Mouse (Mus musculus) liver, embryonic 15.5 days (tissue): ENCODE measurements around the gene Ddx25. TPM values are rescaled to one million over a fixed set of nuclear protein-coding genes. Genes with fewer than 3 reads are reported as not detected.

Experiments
- ATAC-seq: fragments of 200-750 bp; cut with Nextera tagmentation; 2 replicates; pipeline ENCODE4 v1.8.0; 2017; ENCODE audit warnings: moderate number of reproducible peaks, mild to moderate bottlenecking, moderate library complexity; ENCODE audit not compliant: insufficient read depth
- H3K27ac ChIP-seq: fragments of 300-500 bp; sonication (generic); replicated peaks from 2 replicates; pipeline ENCODE4 v1.5.1; 2015; ENCODE audit warnings: mild to moderate bottlenecking, inconsistent platforms
- H3K27me3 ChIP-seq: fragments of 300-500 bp; sonication (generic); 2 replicates; pipeline ENCODE4 v1.6.1; 2015; ENCODE audit warnings: mild to moderate bottlenecking, inconsistent platforms
- H3K36me3 ChIP-seq: fragments of 300-500 bp; sonication (generic); replicated peaks from 2 replicates; pipeline ENCODE4 v1.6.1; 2015; ENCODE audit warnings: moderate library complexity, mild to moderate bottlenecking, inconsistent platforms
- H3K4me1 ChIP-seq: fragments of 300-500 bp; sonication (generic); replicated peaks from 2 replicates; pipeline ENCODE4 v1.6.1; 2015; ENCODE audit warnings: inconsistent platforms
- H3K4me2 ChIP-seq: fragments of 300-500 bp; sonication (generic); 2 replicates; pipeline ENCODE4 v1.6.1; 2015; ENCODE audit warnings: moderate library complexity, mild to moderate bottlenecking, inconsistent platforms
- H3K4me3 ChIP-seq: fragments of 300-500 bp; sonication (generic); replicated peaks from 2 replicates; pipeline ENCODE4 v1.5.1; 2015; ENCODE audit warnings: mild to moderate bottlenecking, inconsistent platforms
- H3K9ac ChIP-seq: fragments of 300-500 bp; sonication (generic); 2 replicates; pipeline ENCODE4 v1.6.1; 2015; ENCODE audit warnings: moderate library complexity, mild to moderate bottlenecking, inconsistent platforms
- H3K9me3 ChIP-seq: fragments of 300-500 bp; sonication (generic); replicated peaks from 2 replicates; pipeline ENCODE4 v1.6.1; 2016; ENCODE audit warnings: inconsistent platforms
- WGBS: fragments of 180-500 bp; shearing (Covaris S2); methylation state at CpG from one replicate; pipeline ENCODE4 v1.1.7; 2015; ENCODE audit warnings: mixed read lengths; ENCODE audit not compliant: insufficient replicate concordance; 5-methylcytosine and 5-hydroxymethylcytosine counted together
- polyA plus RNA-seq: library from polyadenylated mRNA; unstranded; fragments of >200 nt; fragmentation: Nextera tagmentation; extraction: Ambion mirVana; gene quantifications from 2 replicates; pipeline ENCODE4 v1.2.1, GENCODE M21; 2015

Ddx25 gene
- 0.14 and 0.16 TPM in 2 replicates for polyA plus RNA-seq

DNA sequence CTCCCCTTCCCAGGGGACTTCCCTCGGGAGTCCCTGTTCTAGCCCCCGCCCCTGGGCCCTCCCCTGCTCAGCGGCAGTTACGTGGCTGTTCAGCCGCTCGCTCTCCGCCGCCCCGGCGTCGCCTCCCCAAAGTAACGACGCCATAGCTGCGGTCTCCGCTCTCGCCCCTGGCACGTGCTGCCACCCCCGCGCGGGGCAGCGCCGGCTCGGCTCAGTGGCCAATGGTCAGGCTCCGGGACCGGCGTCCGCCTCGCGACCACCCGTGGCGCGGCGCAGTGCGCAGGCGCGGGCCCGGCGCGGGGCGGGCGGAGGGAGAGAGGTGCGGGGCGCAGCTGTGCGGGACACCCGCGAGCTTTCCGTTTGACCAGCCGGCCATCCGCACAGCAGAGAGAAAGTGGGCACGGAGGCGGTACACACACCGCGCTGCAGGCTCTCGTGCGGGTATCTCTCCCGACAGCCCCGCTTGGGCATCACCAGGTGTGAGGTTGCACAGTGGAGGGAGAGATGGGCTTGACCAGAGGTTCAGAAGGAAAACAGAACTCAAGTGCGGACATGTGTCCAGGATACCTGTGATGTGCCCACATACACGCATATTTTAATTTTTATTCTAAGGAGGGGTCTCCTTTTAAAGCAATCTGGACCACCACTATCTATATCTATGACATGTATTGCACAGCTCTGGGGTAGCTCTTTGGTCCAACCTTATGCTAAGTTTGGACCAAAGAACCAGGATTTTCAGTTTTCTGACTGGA, at the start of gene Ddx25, which contains the start of gene Pus3:
Gene Ddx25, minus strand, starts transcription at position 272 of the 752 bp plus-strand sequence.
Gene Pus3, plus strand, starts transcription at position 339 of the 752 bp plus-strand sequence.
- 2% methylated on average over 57 of the region's 59 CpGs for WGBS
- peaks cover 14% of the 10 kb centered on the region for H3K36me3 ChIP-seq
- ATAC-seq, result peak; percentile 41; the same call in 1 of the 2 replicates
- peak within 1 kb of the TSS; percentile 73 for H3K4me3 ChIP-seq
- H3K9ac ChIP-seq, result peak within 1 kb of the TSS; percentile 54
- H3K4me1 ChIP-seq, result peaks cover 34% of the 10 kb centered on the region
- H3K27ac ChIP-seq, result 0 out of 2 replicates have a peak within 1 kb of the TSS, but pooled peaks have one; percentile 14
- peak within 1 kb of the TSS; percentile 78 for H3K4me2 ChIP-seq
- no peaks in the 10 kb centered on the region for H3K9me3 ChIP-seq
- H3K27me3 ChIP-seq, result peaks cover 52% of the 10 kb centered on the region

- H3K27ac ChIP-seq, result no peak overlapping the region
These were observed 49.5 kb upstream of the Ddx25 start for GRCm38 (mm10) chr9:35607647-35608405.

DNA sequence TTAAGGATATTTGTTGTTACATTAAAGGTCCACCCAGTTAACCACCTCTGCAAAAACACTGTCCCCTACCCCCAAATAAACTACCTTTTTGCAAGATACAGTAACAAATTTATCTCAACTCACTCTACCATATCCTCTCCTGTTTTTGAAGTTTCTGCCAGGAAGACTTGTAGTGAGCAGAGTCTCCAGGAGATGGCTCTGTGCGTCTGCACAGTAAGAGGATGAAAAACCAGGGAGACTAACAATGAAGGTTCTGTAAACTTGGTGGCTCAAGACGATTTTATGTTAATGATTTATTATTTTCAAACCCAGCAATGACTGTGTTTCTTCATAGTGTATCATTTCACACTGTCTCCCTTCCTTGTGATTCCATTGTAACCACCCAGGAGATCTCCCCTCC, 34.6 kb upstream of the Ddx25 start:
- no peak overlapping the region for H3K9ac ChIP-seq
- H3K27ac ChIP-seq, result no peak overlapping the region
- WGBS, result 6% methylated on average over 2 of the region's 2 CpGs
- no peaks in the 10 kb centered on the region for H3K4me1 ChIP-seq
- no peaks in the 10 kb centered on the region for H3K9me3 ChIP-seq
- no peak overlapping the region for H3K4me2 ChIP-seq
- H3K36me3 ChIP-seq, result no peaks in the 10 kb centered on the region
- no peak for ATAC-seq
- H3K4me3 ChIP-seq, result no peak overlapping the region
- no peaks in the 10 kb centered on the region for H3K27me3 ChIP-seq

More at GRCm38 (mm10) chr9:35607647-35608405, 49.5 kb upstream of the Ddx25 start:
- 42% methylated on average over 8 of the region's 8 CpGs for WGBS
- Histone ChIP-seq H3K36me3 (no peaks in the 10 kb centered on the region), H3K4me1 (no peaks in the 10 kb centered on the region), H3K4me2 (no peak overlapping the region), H3K27me3 (no peaks in the 10 kb centered on the region), H3K9ac (no peak overlapping the region), H3K4me3 (no peak overlapping the region), H3K9me3 (no peaks in the 10 kb centered on the region)
- no peak for ATAC-seq

- Histone ChIP-seq H3K27ac (no peak overlapping the region), H3K36me3 (no peaks in the 10 kb centered on the region), H3K4me3 (no peak overlapping the region), H3K4me2 (no peak overlapping the region), H3K9ac (no peak overlapping the region), H3K9me3 (no peaks in the 10 kb centered on the region), H3K27me3 (no peaks in the 10 kb centered on the region), H3K4me1 (no peaks in the 10 kb centered on the region)
- no peak for ATAC-seq
- 15% methylated on average over 1 of the region's 1 CpGs for WGBS
These were observed 29.3 kb upstream of the Ddx25 start for GRCm38 (mm10) chr9:35587674-35588073.

DNA sequence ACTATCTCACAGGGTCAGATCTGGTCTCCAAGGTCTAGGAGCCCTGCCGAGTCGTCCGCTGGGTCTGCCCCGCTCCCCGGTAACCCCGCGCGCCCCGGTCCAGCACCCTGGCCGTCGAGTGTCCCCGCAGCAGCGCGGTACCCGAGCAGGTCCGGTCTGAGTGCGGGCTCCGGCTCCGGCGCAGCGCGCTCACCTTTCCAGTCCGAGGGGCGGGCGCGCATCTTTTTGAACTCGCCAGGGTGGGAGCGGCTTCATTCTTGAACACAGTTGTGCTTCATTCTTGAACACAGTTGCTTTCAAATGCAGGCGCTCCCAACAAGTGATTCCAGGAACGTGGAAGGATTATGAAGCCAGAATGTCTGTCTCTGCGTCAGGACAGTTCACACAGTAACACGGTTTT, 16.1 kb upstream of the Ddx25 start:
- H3K36me3 ChIP-seq, result no peaks in the 10 kb centered on the region
- H3K27me3 ChIP-seq, result peaks cover 37% of the 10 kb centered on the region
- H3K9me3 ChIP-seq, result no peaks in the 10 kb centered on the region
- no peak for ATAC-seq
- no peak overlapping the region for H3K9ac ChIP-seq
- WGBS, result 6% methylated on average over 32 of the region's 32 CpGs
- H3K4me3 ChIP-seq, result no peak overlapping the region
- H3K27ac ChIP-seq, result no peak overlapping the region
- H3K4me2 ChIP-seq, result peak overlapping the region; percentile 30
- peaks cover 8% of the 10 kb centered on the region for H3K4me1 ChIP-seq

- no peak for ATAC-seq
- 9% methylated on average over 5 of the region's 5 CpGs for WGBS
- peak overlapping the region; percentile 92 for H3K9ac ChIP-seq
These were observed 12.3 kb upstream of the Ddx25 start for GRCm38 (mm10) chr9:35570663-35571062.

GRCm38 (mm10) chr9:35569571-35570534, 11.5 kb upstream of the Ddx25 start, which contains the start of the genes Pate2 and Hyls1:
TSS of gene Pate2 (plus strand) at chr9:35570284.
TSS of gene Hyls1 (minus strand) at chr9:35570398.
- H3K4me3 ChIP-seq, result peak within 1 kb of the TSS; percentile 94
- peaks cover 16% of the 10 kb centered on the region for H3K4me1 ChIP-seq
- H3K27me3 ChIP-seq, result peaks cover 29% of the 10 kb centered on the region
- no peaks in the 10 kb centered on the region for H3K9me3 ChIP-seq
- H3K9ac ChIP-seq, result peak within 1 kb of the TSS; percentile 92
- peak within 1 kb of the TSS; percentile 97 for H3K27ac ChIP-seq
- peaks cover 34% of the 10 kb centered on the region for H3K36me3 ChIP-seq
- ATAC-seq, result peak; percentile 97
- under 1% methylated on average over 86 of the region's 86 CpGs for WGBS
- peak within 1 kb of the TSS; percentile 72 for H3K4me2 ChIP-seq

More at GRCm38 (mm10) chr9:35570663-35571062, 12.3 kb upstream of the Ddx25 start:
- no peaks in the 10 kb centered on the region for H3K9me3 ChIP-seq
- peaks cover 32% of the 10 kb centered on the region for H3K27me3 ChIP-seq
- peak overlapping the region; percentile 97 for H3K27ac ChIP-seq
- H3K4me1 ChIP-seq, result peaks cover 16% of the 10 kb centered on the region
- H3K36me3 ChIP-seq, result peaks cover 26% of the 10 kb centered on the region
- peak overlapping the region; percentile 72 for H3K4me2 ChIP-seq
- peak overlapping the region; percentile 94 for H3K4me3 ChIP-seq

- H3K4me1 ChIP-seq, result peaks cover 16% of the 10 kb centered on the region
- no peak for ATAC-seq
- H3K27ac ChIP-seq, result no peak overlapping the region
- H3K9ac ChIP-seq, result no peak overlapping the region
- H3K9me3 ChIP-seq, result no peaks in the 10 kb centered on the region
- 79% methylated on average over 3 of the region's 3 CpGs for whole genome bisulfite sequencing
- peaks cover 14% of the 10 kb centered on the region for H3K27me3 ChIP-seq
- H3K4me2 ChIP-seq, result peak overlapping the region; percentile 72; the same call in 1 of the 2 replicates
- H3K4me3 ChIP-seq, result peak overlapping the region; percentile 94
- peaks cover 44% of the 10 kb centered on the region for H3K36me3 ChIP-seq
These were observed 9.7 kb upstream of the Ddx25 start for GRCm38 (mm10) chr9:35567995-35568394.

GRCm38 (mm10) chr9:35564536-35565240, 6.4 kb upstream of the Ddx25 start:
- H3K4me2 ChIP-seq, result no peak overlapping the region
- ATAC-seq, result no peak
- peaks cover 25% of the 10 kb centered on the region for H3K4me1 ChIP-seq
- H3K27ac ChIP-seq, result no peak overlapping the region
- H3K36me3 ChIP-seq, result peaks cover 57% of the 10 kb centered on the region
- WGBS, result 76% methylated on average over 5 of the region's 5 CpGs
- no peak overlapping the region for H3K4me3 ChIP-seq
- no peaks in the 10 kb centered on the region for H3K9me3 ChIP-seq
- H3K27me3 ChIP-seq, result no peaks in the 10 kb centered on the region
- H3K9ac ChIP-seq, result no peak overlapping the region

DNA sequence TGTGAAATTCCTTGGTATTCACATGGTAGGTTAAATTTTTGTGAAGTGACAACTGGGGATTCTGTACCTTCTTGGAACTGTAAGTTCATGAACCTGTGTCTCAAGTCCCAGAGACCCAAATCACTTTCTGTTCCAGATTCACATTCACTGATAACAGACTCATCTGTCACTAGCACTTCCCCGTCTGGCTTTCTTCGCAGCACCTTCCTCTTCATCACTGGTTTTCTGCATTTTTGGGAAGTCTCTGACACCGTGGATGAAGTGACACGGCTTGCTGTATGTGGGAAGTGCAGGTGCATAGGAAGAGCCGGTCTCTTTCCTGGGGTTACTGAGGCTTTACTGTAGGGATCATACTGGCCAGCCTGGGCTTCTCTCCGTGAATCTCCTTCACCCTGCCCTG, 3.3 kb upstream of the Ddx25 start:
- Histone ChIP-seq H3K9me3 (no peaks in the 10 kb centered on the region), H3K9ac (no peak overlapping the region), H3K27me3 (peaks cover 29% of the 10 kb centered on the region), H3K4me1 (peaks cover 34% of the 10 kb centered on the region), H3K4me2 (no peak overlapping the region), H3K36me3 (peaks cover 40% of the 10 kb centered on the region), H3K4me3 (no peak overlapping the region), H3K27ac (no peak overlapping the region)
- 58% methylated on average over 6 of the region's 6 CpGs for WGBS
- ATAC-seq, result no peak
